Mouse (Mus musculus) embryonic facial prominence, embryonic 11.5 days (tissue): ENCODE data around the gene Cerk. TPM values are rescaled to one million over a fixed set of nuclear protein-coding genes. Genes with fewer than 3 reads are reported as not detected.
"Not testable (repeated sequence)": the region's sequence is repeated elsewhere in the genome, so short reads cannot be mapped to it uniquely, and the experiment has no call there.

ENCODE experiments used
- ATAC-seq: fragments of 200-750 bp; cut with Nextera tagmentation; replicated peaks from 2 replicates; pipeline ENCODE4 v1.8.0; 2017; ENCODE audit warnings: low read depth; ENCODE audit not compliant: insufficient number of reproducible peaks, low FRiP score, low TSS enrichment
- DNase-seq: peaks from one replicate; pipeline ENCODE4 v3.0.0-alpha.2; 2015; ENCODE audit warnings: low spot score
- H3K27ac ChIP-seq: fragments of 300-500 bp; sonication (generic); replicated peaks from 2 replicates; pipeline ENCODE4 v1.5.1; 2014; ENCODE audit warnings: mild to moderate bottlenecking, low read depth, low read length, control low read depth
- H3K27me3 ChIP-seq: fragments of 300-500 bp; sonication (generic); 2 replicates; pipeline ENCODE4 v1.6.1; 2014; ENCODE audit warnings: mild to moderate bottlenecking, low read length, moderate library complexity, mixed read lengths; ENCODE audit not compliant: control insufficient read depth, insufficient read depth
- H3K36me3 ChIP-seq: fragments of 300-500 bp; sonication (generic); replicated peaks from 2 replicates; pipeline ENCODE4 v1.6.1; 2014; ENCODE audit warnings: low read depth, mild to moderate bottlenecking, low read length, moderate library complexity, mixed read lengths; ENCODE audit not compliant: control insufficient read depth, insufficient read depth
- H3K4me1 ChIP-seq: fragments of 300-500 bp; sonication (generic); 2 replicates; pipeline ENCODE4 v1.6.1; 2014; ENCODE audit warnings: low read length, mixed read lengths; ENCODE audit not compliant: control insufficient read depth, insufficient read depth
- H3K4me2 ChIP-seq: fragments of 300-500 bp; sonication (generic); 2 replicates; pipeline ENCODE4 v1.6.1; 2014; ENCODE audit warnings: low read depth, mild to moderate bottlenecking, control low read depth, low read length, moderate library complexity
- H3K4me3 ChIP-seq: fragments of 300-500 bp; sonication (generic); 2 replicates; pipeline ENCODE4 v1.5.1; 2014; ENCODE audit warnings: low read depth, low read length, control low read depth
- H3K9ac ChIP-seq: fragments of 300-500 bp; sonication (generic); replicated peaks from 2 replicates; pipeline ENCODE4 v1.6.1; 2014; ENCODE audit warnings: mild to moderate bottlenecking, control low read depth, low read length
- H3K9me3 ChIP-seq: fragments of 300-500 bp; sonication (generic); replicated peaks from 2 replicates; pipeline ENCODE4 v1.6.1; 2016; ENCODE audit warnings: mild to moderate bottlenecking, low read length, inconsistent platforms, mixed read lengths; ENCODE audit not compliant: control insufficient read depth
- WGBS: fragments of 180-500 bp; shearing (Covaris S2); extraction: QIAGEN DNeasy Blood & Tissue Kit; methylation state at CpG from one replicate; pipeline ENCODE4 v1.1.7; 2014; 5-methylcytosine and 5-hydroxymethylcytosine counted together
- polyA plus RNA-seq: library from polyadenylated mRNA; unstranded; fragments of >200 nt; fragmentation: Nextera tagmentation; extraction: Ambion mirVana; gene quantifications from 2 replicates; pipeline ENCODE4 v1.2.1, GENCODE M21; 2014

Cerk gene
- polyA plus RNA-seq, 1 experiment from 2014 or later, result 16.3 TPM

- no peaks in the 10 kb centered on the region for H3K27me3 ChIP-seq
- ATAC-seq (no peak), DNase-seq (no peak)
- H3K4me2 ChIP-seq, result no peak overlapping the region
- no peaks in the 10 kb centered on the region for H3K9me3 ChIP-seq
- no peaks in the 10 kb centered on the region for H3K36me3 ChIP-seq
- H3K27ac ChIP-seq, result no peak overlapping the region
- H3K4me3 ChIP-seq, result no peak overlapping the region
- WGBS, result 79% methylated on average over 7 of the region's 7 CpGs
- H3K4me1 ChIP-seq, result no peaks in the 10 kb centered on the region; the same call in 1 of the 2 replicates
- H3K9ac ChIP-seq, result no peak overlapping the region
These were observed 33.7 kb upstream of the Cerk start for GRCm38 (mm10) chr15:86219534-86220228.

DNA sequence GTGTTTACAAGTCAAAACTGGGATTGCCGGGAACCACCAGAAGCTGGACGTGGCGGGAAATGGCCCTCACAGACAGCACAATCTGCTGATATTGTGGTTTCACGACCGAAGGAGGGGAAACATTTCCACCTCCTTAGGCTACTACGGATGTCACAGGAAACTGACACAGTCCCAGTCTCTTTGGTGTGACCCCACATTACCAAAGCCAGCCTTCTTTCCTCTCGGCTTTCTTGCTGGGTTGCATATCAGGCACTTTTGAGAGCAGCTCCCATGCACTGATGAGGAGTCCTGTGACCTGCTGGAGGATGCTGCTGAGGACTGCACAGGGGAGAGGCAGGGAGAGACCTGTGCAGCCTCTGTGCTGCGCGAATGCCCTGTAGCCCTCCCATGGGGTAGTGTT is 30.7 kb upstream of the Cerk start:
- not testable (repeated sequence) for H3K9ac ChIP-seq, DNase-seq, H3K27ac ChIP-seq, H3K36me3 ChIP-seq, H3K27me3 ChIP-seq, H3K4me2 ChIP-seq, H3K4me1 ChIP-seq, ATAC-seq, H3K4me3 ChIP-seq, H3K9me3 ChIP-seq
- WGBS, result 83% methylated on average over 9 of the region's 9 CpGs

GRCm38 (mm10) chr15:86214549-86215201 is 28.7 kb upstream of the Cerk start:
- H3K27ac ChIP-seq, result peak overlapping the region; percentile 73
- H3K9me3 ChIP-seq, result no peaks in the 10 kb centered on the region
- peaks cover 3% of the 10 kb centered on the region; the same call in 1 of the 2 replicates for H3K4me1 ChIP-seq
- DNase-seq (no peak), ATAC-seq (peak; percentile 5; the same call in 1 of the 2 replicates)
- H3K4me2 ChIP-seq, result peak overlapping the region; percentile 95
- H3K36me3 ChIP-seq, result no peaks in the 10 kb centered on the region
- 15% methylated on average over 25 of the region's 25 CpGs for WGBS
- H3K9ac ChIP-seq, result peak overlapping the region; percentile 88
- H3K27me3 ChIP-seq, result no peaks in the 10 kb centered on the region
- peak overlapping the region; percentile 91 for H3K4me3 ChIP-seq

- ATAC-seq (peak; percentile 88), DNase-seq (peak; percentile 97)
- peak within 1 kb of the TSS; percentile 95 for H3K4me2 ChIP-seq
- H3K27ac ChIP-seq, result peak within 1 kb of the TSS; percentile 73
- WGBS, result under 1% methylated on average over 64 of the region's 64 CpGs
- no peaks in the 10 kb centered on the region for H3K27me3 ChIP-seq
- peaks cover 3% of the 10 kb centered on the region; the same call in 1 of the 2 replicates for H3K4me1 ChIP-seq
- no peaks in the 10 kb centered on the region for H3K36me3 ChIP-seq
- H3K4me3 ChIP-seq, result peak within 1 kb of the TSS; percentile 91
- peak within 1 kb of the TSS; percentile 88 for H3K9ac ChIP-seq
- H3K9me3 ChIP-seq, result no peaks in the 10 kb centered on the region
These were observed 28.0 kb upstream of the Cerk start, which contains the start of gene Tbc1d22a for GRCm38 (mm10) chr15:86213753-86214548. Gene Tbc1d22a (plus strand): TSS chr15:86214459.

GRCm38 (mm10) chr15:86212193-86212592 is 26.3 kb upstream of the Cerk start:
- not testable (repeated sequence) for ATAC-seq, H3K4me3 ChIP-seq
- 95% methylated on average over 5 of the region's 5 CpGs for WGBS

DNA sequence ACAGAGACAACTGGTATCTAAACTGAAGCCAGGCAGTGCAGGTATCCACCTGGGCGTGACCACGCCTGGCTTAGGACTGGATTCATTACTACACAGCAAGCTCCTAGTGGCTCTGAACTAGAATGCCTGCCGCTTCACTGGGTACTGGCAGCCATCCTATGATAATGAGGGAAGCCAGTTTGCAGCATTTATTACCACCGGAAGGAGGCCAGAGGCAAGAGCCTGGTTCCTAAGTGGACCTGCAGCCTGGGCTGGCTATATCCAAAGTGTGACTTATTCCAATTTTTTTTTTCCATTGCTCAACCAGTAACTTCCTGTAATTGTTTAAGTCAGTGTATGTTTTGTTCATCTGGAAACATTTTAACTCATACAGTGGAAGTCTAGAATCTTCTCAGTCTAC is 20.4 kb upstream of the Cerk start:
- DNase-seq, result no peak
- Histone ChIP-seq H3K4me2 (no peak overlapping the region), H3K27ac (no peak overlapping the region), H3K4me1 (no peaks in the 10 kb centered on the region), H3K9ac (no peak overlapping the region), H3K9me3 (no peaks in the 10 kb centered on the region), H3K4me3 (no peak overlapping the region), H3K36me3 (no peaks in the 10 kb centered on the region), H3K27me3 (no peaks in the 10 kb centered on the region)
- no peak for ATAC-seq
- WGBS, result 78% methylated on average over 4 of the region's 4 CpGs

More at GRCm38 (mm10) chr15:86212193-86212592, 26.3 kb upstream of the Cerk start:
- H3K9me3 ChIP-seq, H3K4me1 ChIP-seq, DNase-seq, H3K27me3 ChIP-seq, H3K4me2 ChIP-seq, H3K9ac ChIP-seq, H3K36me3 ChIP-seq, H3K27ac ChIP-seq: not testable (repeated sequence)

DNA sequence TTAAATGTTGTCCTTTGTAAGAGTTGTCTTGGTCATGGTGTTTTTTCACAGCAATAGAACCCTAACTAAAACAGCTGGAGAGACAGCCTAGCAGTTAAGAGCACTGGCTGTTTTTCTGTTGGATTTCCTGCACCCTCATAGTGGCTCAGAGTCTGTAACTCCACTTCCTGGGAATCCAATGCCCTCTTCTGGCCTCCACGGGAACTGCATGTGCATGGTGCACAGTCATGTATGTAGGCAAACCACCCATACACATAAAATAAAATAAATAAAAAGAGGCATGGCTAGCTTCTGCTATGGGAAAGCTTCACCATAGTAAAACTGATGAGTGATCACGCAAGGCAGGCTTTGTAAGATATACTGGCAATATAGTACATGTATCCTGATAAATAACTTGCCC is 19.4 kb upstream of the Cerk start:
- Histone ChIP-seq H3K4me1 (no peaks in the 10 kb centered on the region), H3K27ac (no peak overlapping the region), H3K9ac (no peak overlapping the region), H3K4me2 (no peak overlapping the region), H3K27me3 (no peaks in the 10 kb centered on the region), H3K36me3 (no peaks in the 10 kb centered on the region), H3K9me3 (no peaks in the 10 kb centered on the region), H3K4me3 (no peak overlapping the region)
- ATAC-seq (no peak), DNase-seq (peak; percentile 48)
- WGBS, result 65% methylated on average over 2 of the region's 2 CpGs
